Mouse (Mus musculus): ENCODE data around the gene Calml4. TPM values are rescaled to one million over a fixed set of nuclear protein-coding genes. Genes with fewer than 3 reads are reported as not detected.

Gene Calml4
- total and polyA plus RNA-seq, 2 experiments from 2014 or later = 1.8 TPM; not detected in 1

GRCm38 (mm10) chr9:62837611-62838010 is 20.3 kb upstream of the Calml4 start:
- no peaks in the 10 kb centered on the region for H3K27me3 ChIP-seq (ENCODE audit: control insufficient read depth, insufficient read depth, low read length)
- WGBS = 36% methylated on average over 3 of the region's 3 CpGs
- no peak overlapping the region for H3K4me3 ChIP-seq (ENCODE audit: low read depth, low read length)
- H3K27ac ChIP-seq (ENCODE audit: low read depth) = peak overlapping the region; percentile 67; the same call in 1 of the 2 replicates
- no peak overlapping the region for H3K9ac ChIP-seq (replicated peaks; ENCODE audit: low read depth, low read length)
- H3K9me3 ChIP-seq (replicated peaks; ENCODE audit: control insufficient read depth, low read length) = no peaks in the 10 kb centered on the region
- no peaks in the 10 kb centered on the region for H3K36me3 ChIP-seq (replicated peaks; ENCODE audit: control insufficient read depth, insufficient read depth, low read length)
- no peak for ATAC-seq (ENCODE audit: insufficient read depth, low read depth)
- H3K4me1 ChIP-seq (ENCODE audit: control insufficient read depth, insufficient read depth) = 0 out of 2 replicates have a peak, but pooled peaks cover 10% of the 10 kb centered on the region
- H3K4me2 ChIP-seq (ENCODE audit: low read depth, low read length) = peak overlapping the region; percentile 91
- TF ChIP-seq CTCF (IDR thresholded peaks at IDR 0.05; ENCODE audit: low read depth) = no peak
- no peak for TF ChIP-seq EP300 (IDR thresholded peaks at IDR 0.05; ENCODE audit: low read depth)
- no peak for DNase-seq (ENCODE audit: low spot score)

GRCm38 (mm10) chr9:62838146-62838505 is 19.8 kb upstream of the Calml4 start:
- ATAC-seq (ENCODE audit: insufficient read depth, low read depth) = no peak

DNA sequence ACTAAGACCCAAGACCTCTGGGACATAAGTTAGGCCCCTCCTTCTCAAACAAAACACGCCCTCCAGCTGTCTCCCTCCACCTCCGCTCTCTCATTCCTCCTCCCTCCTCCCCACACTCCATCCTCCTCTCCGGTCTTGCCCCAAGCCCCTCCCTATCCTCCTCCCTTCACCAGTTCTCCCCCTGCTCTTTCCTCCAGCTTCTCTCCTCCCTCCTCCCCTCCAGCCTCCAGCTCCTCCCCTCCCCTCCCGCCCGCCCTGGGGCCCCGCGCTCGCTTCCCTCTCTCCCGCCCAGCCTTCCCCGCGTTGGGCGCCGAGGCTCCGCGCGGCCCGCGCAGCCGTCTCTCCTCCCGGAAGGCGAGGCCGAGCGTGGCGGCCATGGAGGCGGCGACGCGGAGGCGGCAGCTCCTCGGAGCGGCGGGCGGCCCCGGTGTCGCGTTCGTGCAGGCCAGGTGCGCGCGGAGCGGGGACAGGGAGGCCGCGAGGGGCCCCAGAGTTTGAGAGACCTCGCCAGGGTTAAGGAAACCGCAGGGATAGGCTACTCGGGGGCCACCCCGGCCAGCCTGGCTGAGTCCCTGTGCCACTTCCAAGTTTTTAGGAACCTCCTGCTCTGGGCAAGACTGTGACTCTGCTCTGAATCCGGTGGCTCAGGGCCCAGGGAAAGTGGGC is 19.2 kb upstream of the Calml4 start, which contains the start of gene Cln6:
Gene Cln6, plus strand, starts transcription at position 280 of the 666 bp plus-strand sequence.
- TF ChIP-seq CTCF (IDR thresholded peaks at IDR 0.05; ENCODE audit: low read depth) (no peak), EP300 (IDR thresholded peaks at IDR 0.05; ENCODE audit: low read depth) (no peak)
- Histone ChIP-seq H3K36me3 (replicated peaks; ENCODE audit: control insufficient read depth, insufficient read depth, low read length) (no peaks in the 10 kb centered on the region), H3K4me1 (ENCODE audit: control insufficient read depth, insufficient read depth) (0 out of 2 replicates have a peak, but pooled peaks cover 10% of the 10 kb centered on the region), H3K27me3 (ENCODE audit: control insufficient read depth, insufficient read depth, low read length) (no peaks in the 10 kb centered on the region), H3K27ac (ENCODE audit: low read depth) (peak within 1 kb of the TSS; percentile 67), H3K4me2 (ENCODE audit: low read depth, low read length) (peak within 1 kb of the TSS; percentile 91), H3K9ac (replicated peaks; ENCODE audit: low read depth, low read length) (peak within 1 kb of the TSS; percentile 69), H3K4me3 (ENCODE audit: low read depth, low read length) (peak within 1 kb of the TSS; percentile 77), H3K9me3 (replicated peaks; ENCODE audit: control insufficient read depth, low read length) (no peaks in the 10 kb centered on the region)
- ATAC-seq (ENCODE audit: insufficient read depth, low read depth) = peak; percentile 89
- DNase-seq (ENCODE audit: low spot score) = peak; percentile 93
- WGBS = under 1% methylated on average over 31 of the region's 48 CpGs

More at GRCm38 (mm10) chr9:62838146-62838505, 19.8 kb upstream of the Calml4 start:
- Histone ChIP-seq H3K4me1 (ENCODE audit: control insufficient read depth, insufficient read depth) (0 out of 2 replicates have a peak, but pooled peaks cover 10% of the 10 kb centered on the region), H3K36me3 (replicated peaks; ENCODE audit: control insufficient read depth, insufficient read depth, low read length) (no peaks in the 10 kb centered on the region), H3K27me3 (ENCODE audit: control insufficient read depth, insufficient read depth, low read length) (no peaks in the 10 kb centered on the region), H3K9me3 (replicated peaks; ENCODE audit: control insufficient read depth, low read length) (no peaks in the 10 kb centered on the region), H3K9ac (replicated peaks; ENCODE audit: low read depth, low read length) (peak overlapping the region; percentile 69; the same call in 1 of the 2 replicates), H3K27ac (ENCODE audit: low read depth) (peak overlapping the region; percentile 67), H3K4me3 (ENCODE audit: low read depth, low read length) (peak overlapping the region; percentile 77), H3K4me2 (ENCODE audit: low read depth, low read length) (peak overlapping the region; percentile 91)
- TF ChIP-seq EP300 (IDR thresholded peaks at IDR 0.05; ENCODE audit: low read depth) = no peak
- no peak for TF ChIP-seq CTCF (IDR thresholded peaks at IDR 0.05; ENCODE audit: low read depth)
- 11% methylated on average over 8 of the region's 8 CpGs for whole genome bisulfite sequencing
- no peak for DNase-seq (ENCODE audit: low spot score)

- H3K4me2 ChIP-seq (ENCODE audit: low read depth, low read length) = peak overlapping the region; percentile 91
- H3K4me3 ChIP-seq (ENCODE audit: low read depth, low read length) = peak overlapping the region; percentile 77
- no peaks in the 10 kb centered on the region for H3K9me3 ChIP-seq (replicated peaks; ENCODE audit: control insufficient read depth, low read length)
- H3K9ac ChIP-seq (replicated peaks; ENCODE audit: low read depth, low read length) = peak overlapping the region; percentile 69
- no peaks in the 10 kb centered on the region for H3K27me3 ChIP-seq (ENCODE audit: control insufficient read depth, insufficient read depth, low read length)
- 0 out of 2 replicates have a peak, but pooled peaks cover 10% of the 10 kb centered on the region for H3K4me1 ChIP-seq (ENCODE audit: control insufficient read depth, insufficient read depth)
- 13% methylated on average over 14 of the region's 14 CpGs for WGBS
- TF ChIP-seq CTCF (IDR thresholded peaks at IDR 0.05; ENCODE audit: low read depth) = no peak
- no peak for TF ChIP-seq EP300 (IDR thresholded peaks at IDR 0.05; ENCODE audit: low read depth)
- peak overlapping the region; percentile 67 for H3K27ac ChIP-seq (ENCODE audit: low read depth)
- DNase-seq (ENCODE audit: low spot score) (no peak), ATAC-seq (ENCODE audit: insufficient read depth, low read depth) (peak; percentile 10; the same call in 1 of the 2 replicates)
- no peaks in the 10 kb centered on the region for H3K36me3 ChIP-seq (replicated peaks; ENCODE audit: control insufficient read depth, insufficient read depth, low read length)
These were observed 18.6 kb upstream of the Calml4 start for GRCm38 (mm10) chr9:62839172-62839770.

GRCm38 (mm10) chr9:62843356-62844024 is 14.4 kb upstream of the Calml4 start:
- Histone ChIP-seq H3K9me3 (replicated peaks; ENCODE audit: control insufficient read depth, low read length) (no peaks in the 10 kb centered on the region), H3K4me3 (ENCODE audit: low read depth, low read length) (no peak overlapping the region), H3K36me3 (replicated peaks; ENCODE audit: control insufficient read depth, insufficient read depth, low read length) (no peaks in the 10 kb centered on the region), H3K4me2 (ENCODE audit: low read depth, low read length) (no peak overlapping the region), H3K27ac (ENCODE audit: low read depth) (no peak overlapping the region), H3K4me1 (ENCODE audit: control insufficient read depth, insufficient read depth) (0 out of 2 replicates have a peak, but pooled peaks cover 10% of the 10 kb centered on the region), H3K27me3 (ENCODE audit: control insufficient read depth, insufficient read depth, low read length) (no peaks in the 10 kb centered on the region), H3K9ac (replicated peaks; ENCODE audit: low read depth, low read length) (no peak overlapping the region)
- 77% methylated on average over 10 of the region's 10 CpGs for WGBS
- TF ChIP-seq CTCF (IDR thresholded peaks at IDR 0.05; ENCODE audit: low read depth) = no peak
- no peak for TF ChIP-seq EP300 (IDR thresholded peaks at IDR 0.05; ENCODE audit: low read depth)
- ATAC-seq (ENCODE audit: insufficient read depth, low read depth) = no peak
- no peak for DNase-seq (ENCODE audit: low spot score)
